Mouse (Mus musculus) ES-E14 (cell line): Measurements from ENCODE around the gene Aak1.

Experiments
- CHD2 ChIP-seq: IDR thresholded peaks from 2 replicates; pipeline ENCODE4 v1.6.1; 2014; ENCODE audit warnings: mild to moderate bottlenecking, low read depth, low read length, inconsistent platforms
- HCFC1 ChIP-seq: IDR thresholded peaks from 2 replicates; pipeline ENCODE4 v1.6.1; 2012; ENCODE audit warnings: low read length, inconsistent platforms, borderline replicate concordance; ENCODE audit not compliant: insufficient read depth
- MAFK ChIP-seq: IDR thresholded peaks from 2 replicates; pipeline ENCODE4 v1.6.1; 2014; ENCODE audit warnings: mild to moderate bottlenecking, low read depth, low read length, inconsistent platforms; ENCODE audit not compliant: insufficient read depth
- ZC3H11A ChIP-seq: IDR thresholded peaks from 2 replicates; pipeline ENCODE4 v1.6.1; 2012; ENCODE audit warnings: low read depth, mild to moderate bottlenecking, inconsistent platforms, low read length, borderline replicate concordance
- ZNF384 ChIP-seq: IDR thresholded peaks from 2 replicates; pipeline ENCODE4 v1.6.1; 2012; ENCODE audit warnings: low read depth, low read length, inconsistent platforms

- no peak for TF ChIP-seq ZNF384
- TF ChIP-seq MAFK = no peak
- TF ChIP-seq ZC3H11A = no peak
- TF ChIP-seq CHD2 = no peak
- TF ChIP-seq HCFC1 = no peak
Observed at GRCm38 (mm10) chr6:87037826-87038620, 188.7 kb downstream of the Aak1 start.
